Mouse (Mus musculus) WW6 (cell line): ENCODE data around the gene Trappc6b.
A peak's percentile ranks its signal among the peaks of the same experiment; 100 is the strongest.

Source experiments
- DNase-seq: peaks from one replicate; pipeline ENCODE4 v3.0.0-alpha.2; 2013; ENCODE audit warnings: low read depth, low spot score

Trappc6b gene

DNA sequence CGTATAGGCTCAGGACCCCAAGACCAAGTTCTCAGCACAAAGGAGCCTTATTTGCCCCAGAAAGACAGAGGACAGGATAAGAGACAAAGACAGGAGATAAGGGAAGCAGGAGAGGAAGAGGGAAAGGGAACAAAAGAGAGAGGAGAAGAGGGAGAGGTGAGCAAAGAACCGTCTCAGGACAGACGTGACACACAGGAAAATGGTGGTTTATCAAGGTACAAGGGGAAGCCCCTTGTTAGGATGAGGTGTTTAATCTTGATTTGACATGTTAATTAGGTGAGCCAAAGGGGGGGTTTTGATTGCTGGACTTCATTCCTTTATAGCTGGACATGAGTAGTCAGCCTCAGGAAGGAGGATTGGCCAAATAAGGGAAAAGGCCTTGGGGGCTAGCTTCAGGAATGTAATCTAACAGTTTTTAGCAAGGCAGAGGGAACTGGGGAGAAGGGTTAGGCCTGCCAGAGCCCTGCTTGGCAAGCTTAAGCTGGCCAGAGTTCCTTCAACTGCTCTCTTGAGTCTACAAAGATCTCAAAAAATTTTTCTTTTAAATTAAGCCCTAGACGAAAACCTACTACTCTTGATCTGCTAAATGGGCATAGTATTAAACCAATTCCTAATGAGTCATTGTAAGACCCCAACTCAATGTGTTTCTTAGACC, 5.9 kb downstream of the Trappc6b start:
- no peak for DNase-seq

DNA sequence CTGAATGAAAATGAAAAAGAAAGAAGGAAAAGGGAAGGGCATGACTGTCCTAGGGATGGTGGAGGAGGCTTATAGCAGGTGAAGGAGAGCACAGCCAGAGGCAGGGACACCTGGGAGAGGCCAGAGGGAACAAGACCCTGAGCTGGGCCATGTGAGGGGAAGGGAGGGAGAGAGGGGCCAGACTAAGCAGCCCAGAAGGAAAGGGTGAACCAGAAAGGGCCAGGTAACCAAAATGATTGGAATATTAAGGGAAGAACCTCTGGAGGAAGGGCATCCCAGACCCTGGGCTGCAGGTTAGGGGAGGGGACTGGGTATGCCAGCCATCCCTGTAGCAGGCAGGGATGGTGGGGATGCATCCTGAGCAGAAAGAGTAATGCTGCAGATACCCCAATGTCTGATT, 7.3 kb downstream of the Trappc6b start:
- DNase-seq = no peak

DNA sequence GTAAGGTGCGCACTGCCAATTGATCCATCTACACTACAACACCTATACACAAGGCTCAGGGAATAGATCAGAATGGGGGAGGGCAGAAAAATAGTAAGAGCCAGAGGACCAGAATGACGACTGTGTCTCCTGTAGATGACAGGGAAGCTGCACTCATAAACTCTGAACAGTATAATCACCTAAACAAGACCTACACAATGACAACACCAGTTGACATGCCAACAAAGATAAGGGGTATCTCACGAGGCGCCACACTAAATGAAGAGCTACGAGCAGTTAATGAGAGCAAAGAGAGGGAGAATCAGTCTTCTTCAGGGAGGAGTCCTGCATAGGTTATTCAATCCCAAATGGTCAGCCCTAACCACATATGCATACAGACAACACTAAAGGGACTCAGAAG, 8.1 kb downstream of the Trappc6b start:
- no peak for DNase-seq

DNA sequence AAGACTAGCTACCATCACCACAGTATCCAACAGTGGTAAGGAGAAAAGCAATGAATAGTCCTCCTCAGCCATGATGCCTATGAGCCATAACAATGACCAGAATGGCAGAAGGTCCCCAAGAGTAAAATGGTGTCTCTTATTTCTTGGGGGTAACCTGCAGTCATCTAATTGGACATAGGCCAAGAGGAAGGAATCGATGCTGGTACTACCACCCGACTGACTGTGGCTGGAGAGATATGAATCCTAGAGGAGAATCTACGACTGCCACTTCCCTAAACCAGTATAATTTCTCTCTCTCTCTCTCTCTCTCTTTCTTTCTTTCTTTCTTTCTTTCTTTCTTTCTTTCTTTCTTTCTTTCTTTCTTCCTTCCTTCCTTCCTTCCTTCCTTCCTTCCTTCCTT, 8.8 kb downstream of the Trappc6b start:
- DNase-seq = no peak

DNA sequence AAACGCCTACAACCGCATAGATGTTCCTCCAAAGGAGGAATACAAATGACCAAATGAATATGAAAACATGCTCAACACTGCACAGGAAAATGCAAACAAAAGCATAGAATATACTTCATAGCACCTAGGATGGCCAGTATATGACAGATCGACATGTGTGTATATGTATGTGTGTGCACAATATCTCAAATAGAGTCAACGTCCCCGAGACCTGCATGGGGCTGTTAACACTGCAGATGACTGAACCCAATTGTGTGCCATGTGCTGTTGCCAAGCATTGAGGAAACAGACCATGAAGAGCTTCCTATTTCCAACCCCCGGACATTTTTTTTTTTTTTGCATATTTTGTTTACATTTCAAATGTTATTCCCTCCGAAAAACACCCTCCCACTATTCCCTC, 20.4 kb downstream of the Trappc6b start:
- no peak for DNase-seq

DNA sequence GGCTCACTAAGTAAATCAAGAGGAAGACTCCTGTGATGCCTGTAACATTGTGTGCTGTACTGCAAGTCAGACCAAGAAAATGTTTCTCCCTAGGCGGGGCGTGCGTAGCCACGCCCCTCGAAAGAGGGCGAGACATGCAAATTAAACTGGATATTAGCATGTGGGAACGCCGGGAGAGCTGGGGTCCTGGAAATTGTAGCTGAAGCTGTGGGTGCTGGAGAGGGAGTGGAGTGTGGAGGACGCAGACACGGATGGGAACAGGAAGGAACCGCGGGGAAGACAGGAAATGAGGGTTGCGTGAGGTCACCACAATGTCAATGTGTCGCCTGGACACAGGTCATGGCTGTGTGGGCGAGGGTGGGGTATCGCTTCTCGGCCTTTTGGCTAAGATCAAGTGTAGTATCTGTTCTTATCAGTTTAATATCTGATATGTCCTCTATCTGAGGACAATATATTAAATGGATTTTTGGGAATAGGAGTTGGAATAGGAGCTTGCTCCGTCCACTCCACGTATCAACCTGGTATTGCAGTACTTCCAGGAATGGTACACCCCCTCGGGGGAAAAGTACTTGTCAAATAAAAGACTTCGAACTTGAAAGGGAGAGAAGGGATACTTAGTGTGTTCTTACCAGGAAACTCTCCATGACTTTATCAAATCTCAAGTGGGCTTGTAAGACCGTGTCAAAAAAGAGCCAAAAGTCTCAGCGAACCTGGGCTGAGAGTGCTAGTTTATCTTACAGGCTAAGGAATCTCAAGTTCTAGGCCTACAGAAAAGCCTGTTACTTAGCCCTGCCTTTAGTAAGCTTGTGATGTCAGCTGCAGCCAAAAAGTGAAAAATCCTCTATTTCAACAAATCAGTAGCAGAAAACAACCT, 21.1 kb downstream of the Trappc6b start:
- peak; percentile 89 for DNase-seq

DNA sequence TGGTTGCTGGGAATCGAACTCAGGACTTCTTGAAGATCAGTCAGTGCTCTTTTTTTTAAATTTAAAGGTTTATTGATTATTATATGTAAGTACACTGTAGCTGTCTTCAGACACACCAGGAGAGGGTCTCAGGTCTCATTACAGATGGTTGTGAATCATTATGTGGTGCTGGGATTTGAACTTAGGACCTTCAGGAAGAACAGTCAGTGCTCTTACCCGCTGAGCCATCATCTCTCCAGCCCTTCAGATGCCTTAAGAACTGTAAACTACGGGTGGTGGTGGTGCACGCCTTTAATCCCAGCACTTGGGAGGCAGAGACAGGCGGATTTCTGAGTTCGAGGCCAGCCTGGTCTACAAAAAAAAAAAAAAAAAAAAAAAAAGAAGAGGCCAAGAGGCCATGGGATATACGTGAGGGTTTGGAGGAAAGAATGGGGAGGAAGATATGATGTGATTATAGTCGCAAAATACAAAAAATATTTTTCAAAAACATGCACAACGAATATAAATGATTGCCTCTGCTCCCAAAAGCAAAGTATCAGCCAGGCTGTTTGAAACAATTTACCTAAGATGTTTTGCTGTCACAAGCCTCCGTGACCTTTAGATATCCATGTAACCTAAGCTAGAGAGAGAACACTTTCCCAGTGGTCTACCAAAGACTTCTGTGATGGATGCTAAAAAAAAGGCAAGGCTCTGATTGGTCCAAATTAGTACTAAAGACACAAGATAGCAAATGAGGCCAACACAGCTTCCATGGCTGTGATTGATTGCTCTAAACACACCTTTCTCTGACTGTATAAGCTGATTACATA, 21.9 kb downstream of the Trappc6b start:
- peak; percentile 39 for DNase-seq

DNA sequence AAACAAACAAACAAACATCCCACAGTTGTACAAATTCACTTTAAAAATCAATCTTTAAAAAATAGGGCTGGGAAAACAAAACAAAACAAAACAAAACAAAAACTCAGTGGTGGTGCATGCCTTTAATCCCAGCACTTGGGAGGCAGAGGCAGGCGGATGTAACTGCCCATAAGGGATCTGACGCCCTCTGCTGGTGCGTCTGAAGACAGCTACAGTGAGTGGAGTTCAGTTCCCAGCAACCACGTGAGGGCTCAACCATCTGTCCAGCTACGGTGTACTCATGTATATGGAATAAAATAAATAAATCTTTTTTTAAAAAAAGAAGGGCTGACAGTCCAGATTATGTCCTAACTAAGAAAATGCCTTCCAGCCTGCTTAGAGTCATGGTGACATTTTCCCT, 29.2 kb downstream of the Trappc6b start:
- peak; percentile 24 for DNase-seq

DNA sequence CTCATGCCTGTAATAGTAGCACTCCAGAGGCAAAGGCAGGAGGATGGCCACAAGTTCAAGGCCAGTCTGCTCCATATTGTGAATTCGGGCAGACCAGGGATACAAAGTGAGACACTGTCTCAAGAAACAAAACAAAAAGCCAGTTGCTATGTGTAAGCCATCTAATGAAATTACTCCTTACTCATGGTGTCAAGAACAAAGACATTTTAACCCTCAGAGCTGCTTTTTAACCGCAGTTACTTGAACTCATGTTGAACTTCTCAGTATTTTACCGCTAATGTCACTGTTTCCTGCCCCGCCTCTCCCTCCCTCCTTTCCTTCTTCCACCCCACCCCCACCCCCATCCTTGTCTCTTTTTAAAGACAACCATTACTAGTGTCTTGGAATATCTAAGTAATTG, 40.0 kb downstream of the Trappc6b start:
- no peak for DNase-seq

DNA sequence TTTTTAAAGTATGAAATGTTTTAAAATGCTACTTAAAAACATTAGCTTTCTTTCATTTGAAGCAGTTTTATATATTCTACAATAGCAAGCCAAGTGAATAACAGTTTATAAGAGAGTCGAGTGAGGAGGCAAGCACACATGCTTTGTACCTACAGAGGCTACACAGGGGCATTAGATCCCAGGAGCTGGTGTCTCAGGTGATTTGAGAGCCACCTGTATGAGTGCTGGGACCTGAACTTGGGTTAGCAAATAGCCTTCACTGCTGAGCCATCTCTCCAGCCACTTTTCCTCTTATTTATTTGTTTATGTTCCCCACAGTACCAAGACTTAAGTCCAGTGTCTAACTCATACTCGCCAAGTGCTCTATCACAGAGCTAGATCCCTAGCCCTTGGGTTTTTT, 41.4 kb downstream of the Trappc6b start:
- no peak for DNase-seq

DNA sequence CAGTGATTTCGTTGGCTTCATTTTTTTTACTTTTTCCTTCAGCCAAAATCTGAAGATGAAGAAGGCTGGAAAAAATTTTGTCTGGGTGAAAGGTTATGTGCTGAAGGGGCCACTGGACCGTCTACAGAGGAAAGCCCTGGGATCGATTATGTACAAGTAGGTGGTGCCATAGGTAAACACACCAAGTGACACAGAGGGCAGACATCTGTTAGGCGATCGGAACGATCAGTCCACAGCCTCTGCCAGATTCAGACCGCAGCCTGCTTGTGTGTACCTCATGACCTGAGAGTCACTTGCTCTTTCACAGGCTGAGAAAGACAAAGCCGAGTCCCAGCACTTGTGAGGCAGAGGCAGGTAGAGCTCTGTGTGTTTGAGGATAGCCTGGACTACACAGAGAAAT, 43.3 kb downstream of the Trappc6b start:
- DNase-seq = no peak

DNA sequence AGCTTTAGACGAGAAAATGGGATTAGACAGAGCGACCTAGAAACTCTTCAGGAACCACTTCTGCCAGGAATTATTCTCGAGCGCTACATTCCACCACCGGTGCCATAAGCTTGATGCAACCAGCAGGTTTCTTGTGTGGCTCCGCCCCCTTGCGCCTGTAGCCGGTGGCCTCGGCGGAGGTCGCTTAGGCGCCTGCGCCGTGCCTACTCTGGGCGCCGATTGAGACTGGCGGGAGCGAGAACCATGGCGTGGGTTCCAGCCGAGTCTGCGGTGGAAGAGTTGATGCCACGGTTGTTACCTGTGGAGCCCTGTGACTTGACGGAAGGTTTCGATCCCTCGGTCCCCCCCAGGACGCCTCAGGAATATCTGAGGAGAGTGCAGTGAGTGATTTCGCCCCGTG, 48.0 kb downstream of the Trappc6b start, which contains the start of gene Gemin2:
TSS of gene Gemin2 (plus strand) at position 160 of the 400 bp plus-strand sequence.
- DNase-seq = peak; percentile 86

DNA sequence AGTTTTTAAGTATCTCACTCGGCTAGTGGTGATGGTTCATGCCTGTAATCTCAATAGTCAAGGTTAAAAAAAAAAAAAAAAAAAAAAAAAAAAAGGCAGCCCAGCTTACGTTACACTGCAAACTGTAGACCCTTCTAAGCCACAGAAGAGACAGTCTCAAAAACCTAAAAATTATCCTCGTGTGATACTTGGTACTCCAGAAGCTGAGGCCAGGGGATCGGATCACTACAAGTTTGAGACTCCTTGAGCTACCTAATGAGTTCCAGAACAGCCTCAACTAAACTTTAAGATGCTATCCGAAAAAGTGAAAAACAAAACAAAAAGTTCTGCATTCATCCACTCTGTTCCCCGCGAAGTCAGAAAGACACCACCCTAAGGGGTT, 48.6 kb downstream of the Trappc6b start:
- DNase-seq = no peak

DNA sequence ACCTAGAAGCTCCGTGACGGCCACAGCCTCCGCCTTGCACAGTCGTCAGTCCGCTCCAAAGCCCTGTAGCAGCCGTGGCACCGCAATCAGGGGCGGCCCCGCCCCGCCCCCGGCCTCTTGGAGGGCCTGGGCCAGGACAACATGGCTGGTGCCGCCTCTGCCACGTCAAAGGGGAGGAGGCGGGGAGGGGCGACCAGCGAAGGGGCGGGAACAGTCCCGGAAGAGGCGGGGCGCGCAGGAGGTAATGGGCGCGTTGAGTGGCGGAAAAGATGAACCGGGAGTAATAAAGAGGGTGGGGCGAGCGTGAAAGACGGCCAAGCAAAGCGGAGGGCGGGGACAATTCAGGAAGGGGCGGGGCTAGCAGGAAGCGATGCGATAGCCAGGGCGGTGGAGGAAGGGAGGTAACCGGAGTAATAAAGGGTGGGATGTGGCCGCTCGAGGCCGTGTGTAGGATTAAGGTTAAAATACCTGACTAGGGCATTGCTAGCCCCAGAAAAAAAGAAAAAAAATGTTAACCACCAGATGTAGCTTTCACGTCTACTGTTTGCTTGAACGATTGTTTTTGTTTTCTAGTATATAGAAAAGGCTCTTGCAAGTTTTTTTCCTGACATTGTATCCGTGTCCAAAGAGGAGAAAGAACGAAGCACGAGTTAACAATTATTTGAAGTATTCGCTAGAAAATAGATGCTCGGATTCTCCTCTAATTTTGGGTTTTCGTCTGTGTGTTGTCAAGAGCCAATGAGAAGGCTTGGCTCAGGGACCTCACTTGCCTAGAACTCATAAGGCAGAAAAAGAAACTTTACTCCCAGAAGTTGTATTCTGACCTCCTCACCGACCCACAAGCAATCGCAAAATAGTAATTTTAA, 49.2 kb downstream of the Trappc6b start, which contains the start of gene Sec23a:
TSS of gene Sec23a (minus strand) at position 174 of the 866 bp plus-strand sequence.
- peak; percentile 92 for DNase-seq

DNA sequence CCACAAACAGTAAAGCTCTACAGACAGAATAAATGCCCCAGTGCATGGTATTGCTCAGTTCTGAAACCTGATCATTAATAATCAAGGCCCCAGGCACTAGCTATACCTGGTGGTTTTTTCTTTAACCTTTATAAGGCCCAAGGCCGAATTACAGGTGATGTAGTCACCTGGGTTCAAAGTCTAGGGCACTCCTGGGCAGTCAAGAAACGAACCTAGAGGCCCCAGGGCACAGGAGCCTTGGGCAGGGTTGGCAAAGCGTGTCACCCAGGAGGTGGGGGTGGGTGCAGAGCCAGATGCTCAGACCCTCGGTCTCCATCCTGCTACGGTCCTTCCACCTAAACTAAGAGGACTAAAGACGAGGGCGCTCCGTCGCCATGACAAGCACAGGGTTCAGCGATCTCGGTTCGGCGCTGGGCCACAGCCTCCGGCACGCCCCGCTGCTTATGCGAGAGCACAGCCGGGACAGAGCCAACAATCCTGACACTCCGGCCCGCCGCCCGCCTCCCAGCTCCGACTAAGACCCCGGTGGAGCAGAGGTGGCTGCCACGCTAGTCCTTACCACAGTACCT, 49.9 kb downstream of the Trappc6b start:
- DNase-seq = no peak

DNA sequence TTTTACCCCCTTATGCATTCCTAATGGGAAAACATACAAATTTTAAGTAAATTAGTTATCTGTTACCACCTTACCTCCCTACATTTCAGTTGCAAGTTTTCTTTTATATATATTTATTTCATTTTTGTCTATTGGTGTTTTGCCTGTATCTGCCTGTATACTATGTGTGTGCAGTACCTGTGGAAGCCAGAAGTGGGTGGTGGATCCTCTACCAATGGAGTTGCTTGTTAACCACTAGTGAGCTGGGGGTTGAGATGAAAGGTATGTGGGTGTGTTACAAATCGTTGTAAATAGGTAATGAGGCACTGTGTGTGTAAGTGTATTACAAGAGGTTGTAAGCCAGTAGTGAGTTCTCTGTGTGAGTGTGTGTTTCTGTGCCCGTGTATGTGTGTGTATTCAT, 50.8 kb downstream of the Trappc6b start:
- no peak for DNase-seq
